Mouse (Mus musculus) right cerebral cortex, adult 18-20 months (tissue): ENCODE measurements around the gene Nfix.

ENCODE experiments used
- DNase-seq: peaks from one replicate; pipeline ENCODE4 v3.0.0; 2022; ENCODE audit warnings: mixed read lengths

Nfix gene

GRCm38 (mm10) chr8:84764870-84765495 lies 35.2 kb downstream of the Nfix start:
- DNase-seq = no peak

GRCm38 (mm10) chr8:84764100-84764499 lies 36.0 kb downstream of the Nfix start:
- no peak for DNase-seq

GRCm38 (mm10) chr8:84760901-84761300 lies 39.2 kb downstream of the Nfix start:
- no peak for DNase-seq

- no peak for DNase-seq
Observed at GRCm38 (mm10) chr8:84760405-84760805, 39.7 kb downstream of the Nfix start.

- DNase-seq = no peak
Observed at GRCm38 (mm10) chr8:84759718-84760117, 40.4 kb downstream of the Nfix start.

GRCm38 (mm10) chr8:84759126-84759525 lies 41.0 kb downstream of the Nfix start:
- DNase-seq = no peak

- DNase-seq = no peak
Observed at GRCm38 (mm10) chr8:84758308-84758707, 41.8 kb downstream of the Nfix start.

GRCm38 (mm10) chr8:84757501-84757900 lies 42.6 kb downstream of the Nfix start:
- DNase-seq = no peak

GRCm38 (mm10) chr8:84752734-84753582 lies 47.2 kb downstream of the Nfix start:
- no peak for DNase-seq

GRCm38 (mm10) chr8:84749519-84749918 lies 50.6 kb downstream of the Nfix start:
- DNase-seq = no peak

GRCm38 (mm10) chr8:84745032-84745925 lies 54.9 kb downstream of the Nfix start:
- no peak for DNase-seq

GRCm38 (mm10) chr8:84743517-84744420 lies 56.4 kb downstream of the Nfix start:
- DNase-seq = no peak

GRCm38 (mm10) chr8:84743054-84743415 lies 57.1 kb downstream of the Nfix start:
- no peak for DNase-seq

GRCm38 (mm10) chr8:84742171-84743053 lies 57.7 kb downstream of the Nfix start:
- no peak for DNase-seq

GRCm38 (mm10) chr8:84740895-84741843 lies 59.0 kb downstream of the Nfix start:
- no peak for DNase-seq

- no peak for DNase-seq
Observed at GRCm38 (mm10) chr8:84739401-84739742, 60.8 kb downstream of the Nfix start.

- DNase-seq = no peak
Observed at GRCm38 (mm10) chr8:84738715-84739400, 61.3 kb downstream of the Nfix start.

GRCm38 (mm10) chr8:84738266-84738665 lies 61.9 kb downstream of the Nfix start:
- no peak for DNase-seq

GRCm38 (mm10) chr8:84737608-84738007 lies 62.5 kb downstream of the Nfix start:
- peak; percentile 73 for DNase-seq

GRCm38 (mm10) chr8:84736521-84736920 lies 63.6 kb downstream of the Nfix start:
- no peak for DNase-seq
